Mouse (Mus musculus): ENCODE results near the gene Irf6. TPM values are rescaled to one million over a fixed set of nuclear protein-coding genes. Genes with fewer than 3 reads are reported as not detected.

The Irf6 gene
- total RNA-seq, 4 experiments from 2014 or later = 1.2 to 2.7 (median 1.8) TPM

GRCm38 (mm10) chr1:193156316-193157110 is 3.6 kb downstream of the Irf6 start:
- no peak for DNase-seq (ENCODE audit: low spot score)

GRCm38 (mm10) chr1:193157111-193157492 is 4.2 kb downstream of the Irf6 start:
- DNase-seq (ENCODE audit: low spot score) = no peak

- no peak for DNase-seq (ENCODE audit: low spot score)
Measured at GRCm38 (mm10) chr1:193159163-193159562, 6.3 kb downstream of the Irf6 start.

- no peak for DNase-seq (ENCODE audit: low spot score)
Measured at GRCm38 (mm10) chr1:193159613-193160012, 6.7 kb downstream of the Irf6 start.

- no peak for DNase-seq (ENCODE audit: low spot score)
Measured at GRCm38 (mm10) chr1:193160317-193161032, 7.6 kb downstream of the Irf6 start.

- DNase-seq (ENCODE audit: low spot score) = no peak
Measured at GRCm38 (mm10) chr1:193167746-193168145, 14.8 kb downstream of the Irf6 start, which contains the start of gene A130010J15Rik. Gene A130010J15Rik (plus strand): TSS chr1:193168046.

GRCm38 (mm10) chr1:193169228-193169627 is 16.3 kb downstream of the Irf6 start:
- no peak for DNase-seq (ENCODE audit: low spot score)

GRCm38 (mm10) chr1:193169856-193170255 is 16.9 kb downstream of the Irf6 start:
- no peak for DNase-seq (ENCODE audit: low spot score)

GRCm38 (mm10) chr1:193172991-193173809 is 20.3 kb downstream of the Irf6 start:
- DNase-seq (ENCODE audit: low spot score) = peak; percentile 98

GRCm38 (mm10) chr1:193173810-193174129 is 20.9 kb downstream of the Irf6 start:
- DNase-seq (ENCODE audit: low spot score) = no peak

- DNase-seq (ENCODE audit: low spot score) = no peak
Measured at GRCm38 (mm10) chr1:193174143-193174733, 21.3 kb downstream of the Irf6 start.

GRCm38 (mm10) chr1:193181104-193181503 is 28.2 kb downstream of the Irf6 start:
- no peak for DNase-seq (ENCODE audit: low spot score)

GRCm38 (mm10) chr1:193188257-193188656 is 35.3 kb downstream of the Irf6 start:
- DNase-seq (ENCODE audit: low spot score) = no peak

GRCm38 (mm10) chr1:193189151-193189621 is 36.3 kb downstream of the Irf6 start:
- peak; percentile 78 for DNase-seq (ENCODE audit: low spot score)

GRCm38 (mm10) chr1:193189771-193190170 is 36.9 kb downstream of the Irf6 start:
- no peak for DNase-seq (ENCODE audit: low spot score)

- DNase-seq (ENCODE audit: low spot score) = peak; percentile 43
Measured at GRCm38 (mm10) chr1:193191675-193192283, 38.9 kb downstream of the Irf6 start.

- DNase-seq (ENCODE audit: low spot score) = no peak
Measured at GRCm38 (mm10) chr1:193194416-193195140, 41.7 kb downstream of the Irf6 start.

- no peak for DNase-seq (ENCODE audit: low spot score)
Measured at GRCm38 (mm10) chr1:193195169-193195810, 42.4 kb downstream of the Irf6 start.

GRCm38 (mm10) chr1:193197494-193198205 is 44.7 kb downstream of the Irf6 start:
- no peak for DNase-seq (ENCODE audit: low spot score)
